Mouse (Mus musculus) C2C12 (cell line): ENCODE data around the gene Iffo2. TPM values are rescaled to one million over a fixed set of nuclear protein-coding genes. Genes with fewer than 3 reads are reported as not detected.

Experiments used
- H3K27me3 ChIP-seq: one replicate; pipeline ENCODE4 v1.6.1; 2011; ENCODE audit not compliant: control insufficient read depth, insufficient read depth, insufficient read length
- H3K36me3 ChIP-seq: one replicate; pipeline ENCODE4 v1.6.1; 2011; ENCODE audit not compliant: control insufficient read depth, insufficient read depth
- H3K4me3 ChIP-seq: one replicate; pipeline ENCODE4 v1.5.1; 2011; ENCODE audit warnings: mild to moderate bottlenecking, control low read depth; ENCODE audit not compliant: poor library complexity, insufficient read depth, severe bottlenecking
- H3K79me2 ChIP-seq: one replicate; pipeline ENCODE4 v1.6.1; 2011; ENCODE audit not compliant: control insufficient read depth, insufficient read depth
- H3K79me3 ChIP-seq: one replicate; pipeline ENCODE4 v1.6.1; 2011; ENCODE audit warnings: low read depth, control low read depth
- H3ac ChIP-seq: one replicate; pipeline ENCODE3; 2011; ENCODE audit warnings: low read depth; ENCODE audit not compliant: control insufficient read depth, insufficient read length
- CEBPB ChIP-seq: IDR thresholded peaks from one replicate; pipeline ENCODE4 v1.6.1; 2011; ENCODE audit warnings: low read depth, mild to moderate bottlenecking, control low read depth, moderate library complexity
- CTCF ChIP-seq: IDR thresholded peaks from one replicate; pipeline ENCODE4 v1.5.1; 2011; ENCODE audit not compliant: control insufficient read depth, insufficient read depth, insufficient read length
- FOSL1 ChIP-seq: IDR thresholded peaks from one replicate; pipeline ENCODE4 v1.8.0; 2011; ENCODE audit warnings: mild to moderate bottlenecking, low read length; ENCODE audit not compliant: poor library complexity, insufficient read depth, severe bottlenecking
- MAX ChIP-seq: IDR thresholded peaks from one replicate; pipeline ENCODE4 v1.6.1; 2011; ENCODE audit warnings: mild to moderate bottlenecking, control low read depth
- MYOD1 ChIP-seq: IDR thresholded peaks from one replicate; pipeline ENCODE4 v1.6.1; 2011; ENCODE audit warnings: low read depth; ENCODE audit not compliant: control insufficient read depth, insufficient read length
- MYOG ChIP-seq: IDR thresholded peaks from one replicate; pipeline ENCODE4 v1.6.1; 2011; ENCODE audit not compliant: control insufficient read depth, insufficient read length; ENCODE audit errors: extremely low read depth
- USF1 ChIP-seq: IDR thresholded peaks from one replicate; pipeline ENCODE4 v1.6.1; 2011; ENCODE audit warnings: low read depth, mild to moderate bottlenecking, control low read depth, moderate library complexity
- microRNA-seq: library from miRNA; unstranded; fragments of <30 nt; microRNA quantifications from one replicate; pipeline ENCODE4, GENCODE M21; 2019; ENCODE audit warnings: borderline microRNAs expressed
- polyA plus RNA-seq: library from polyadenylated mRNA; unstranded; fragments of >200 nt; fragmentation: generic; extraction: Trizol; gene quantifications from one replicate; pipeline ENCODE4 v1.2.1, GENCODE M21; 2012; ENCODE audit warnings: missing spikeins

Gene Iffo2
- polyA plus RNA-seq, 1 experiment: 20.0 TPM

GRCm38 (mm10) chr4:139653238-139653637 lies 122.9 kb downstream of the Iffo2 start, which contains the start of gene Tas1r2:
Gene Tas1r2 (plus strand): TSS chr4:139653538.
- no peaks in the 10 kb centered on the region for H3K79me2 ChIP-seq
- no peaks in the 10 kb centered on the region for H3K79me3 ChIP-seq
- no peak for TF ChIP-seq USF1
- TF ChIP-seq MAX: no peak
- TF ChIP-seq MYOD1: no peak
- no peak for TF ChIP-seq CTCF
- no peak for TF ChIP-seq FOSL1
- TF ChIP-seq CEBPB: no peak
- TF ChIP-seq MYOG: no peak
- no peaks in the 10 kb centered on the region for H3K36me3 ChIP-seq
- H3ac ChIP-seq: no peak within 1 kb of the TSS
- H3K27me3 ChIP-seq: no peaks in the 10 kb centered on the region
- no peak within 1 kb of the TSS for H3K4me3 ChIP-seq

DNA sequence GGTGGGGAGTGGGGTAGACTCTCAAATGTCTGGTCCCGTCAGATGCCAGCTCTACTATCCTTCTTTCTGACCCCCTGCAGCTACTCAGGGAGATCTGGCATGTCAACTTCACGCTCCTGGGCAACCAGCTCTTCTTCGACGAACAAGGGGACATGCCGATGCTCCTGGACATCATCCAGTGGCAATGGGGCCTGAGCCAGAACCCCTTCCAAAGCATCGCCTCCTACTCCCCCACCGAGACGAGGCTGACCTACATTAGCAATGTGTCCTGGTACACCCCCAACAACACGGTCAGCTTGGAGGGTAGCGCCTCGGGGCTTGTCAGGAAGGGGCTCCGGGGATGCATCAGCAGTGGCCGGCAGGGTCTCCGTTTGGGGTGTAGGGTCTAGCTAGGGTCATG lies 131.5 kb downstream of the Iffo2 start:
- Histone ChIP-seq H3K4me3 (no peak overlapping the region), H3K79me3 (no peaks in the 10 kb centered on the region)

DNA sequence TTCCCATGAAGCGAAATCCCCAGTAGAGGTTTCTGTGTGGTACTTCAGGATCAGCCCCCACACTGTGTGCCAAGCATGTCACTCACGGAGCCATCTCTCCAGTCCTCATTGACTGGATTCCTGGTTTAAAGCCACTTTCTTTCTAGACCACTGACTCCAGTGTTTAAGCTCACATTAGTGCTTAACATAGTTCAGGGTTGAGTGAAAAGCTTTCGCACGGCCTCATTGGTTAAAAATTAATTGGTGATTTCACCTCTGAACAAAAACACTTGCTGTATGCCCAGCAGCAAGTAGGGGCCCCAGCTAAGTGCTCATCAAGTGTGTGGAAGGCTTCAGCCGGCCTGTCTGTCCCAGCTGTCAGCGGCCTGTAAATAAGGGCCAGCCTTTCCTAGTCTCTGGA lies 137.3 kb downstream of the Iffo2 start:
- no peaks in the 10 kb centered on the region for H3K79me2 ChIP-seq
- no peaks in the 10 kb centered on the region for H3K36me3 ChIP-seq
- H3K27me3 ChIP-seq: no peaks in the 10 kb centered on the region
- H3ac ChIP-seq: no peak overlapping the region
- TF ChIP-seq MYOD1 (no peak), MAX (no peak), MYOG (no peak)
- no peak overlapping the region for H3K4me3 ChIP-seq
- no peaks in the 10 kb centered on the region for H3K79me3 ChIP-seq

More for the DNA sequence above, 131.5 kb downstream of the Iffo2 start:
- no peak for TF ChIP-seq CEBPB
- no peak for TF ChIP-seq FOSL1
- TF ChIP-seq MYOG: no peak
- TF ChIP-seq MYOD1: no peak
- no peak for TF ChIP-seq USF1
- Histone ChIP-seq H3K27me3 (no peaks in the 10 kb centered on the region), H3K79me2 (no peaks in the 10 kb centered on the region), H3K36me3 (no peaks in the 10 kb centered on the region), H3ac (no peak overlapping the region)

DNA sequence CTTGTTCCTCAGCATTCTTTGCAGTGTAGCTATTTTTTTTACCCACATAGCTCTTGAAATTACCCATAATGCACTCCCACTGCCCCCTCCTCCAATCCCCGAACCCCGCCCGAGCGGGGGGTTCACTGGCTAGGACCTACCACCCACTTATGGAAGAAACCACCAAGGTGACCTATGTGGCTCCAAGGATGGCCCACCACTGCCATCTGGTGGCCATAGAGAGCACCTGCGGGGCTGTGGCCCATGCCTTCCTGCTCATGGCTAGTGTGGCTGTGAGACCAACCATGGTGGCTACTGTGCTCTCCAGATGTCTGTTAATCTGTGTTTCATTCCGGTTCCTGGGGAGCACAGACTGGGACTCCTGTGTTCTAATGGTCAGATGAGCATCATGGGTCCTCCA lies 139.5 kb downstream of the Iffo2 start:
- Histone ChIP-seq H3K79me2 (no peaks in the 10 kb centered on the region), H3K36me3 (no peaks in the 10 kb centered on the region), H3K27me3 (no peaks in the 10 kb centered on the region), H3ac (no peak overlapping the region), H3K79me3 (no peaks in the 10 kb centered on the region), H3K4me3 (no peak overlapping the region)
- TF ChIP-seq CTCF (peak; percentile 97), MYOG (no peak), MYOD1 (no peak), USF1 (no peak), FOSL1 (no peak)

Small RNA genes within 50 kb of the gene (microRNA-seq; reads per million reads assigned to microRNA genes)
- not detected for gene Gm25571
- gene Mir7020: 0.12 reads per million

Other genes starting within 250 kb of the Iffo2 start
- 6.0 TPM for gene Pqlc2, start 219.8 kb upstream of the Iffo2 start, polyA plus RNA-seq
- gene Akr7a5, start 219.8 kb upstream of the Iffo2 start, polyA plus RNA-seq: 49.7 TPM
- 192 TPM for gene Mrto4, start 178.0 kb upstream of the Iffo2 start, polyA plus RNA-seq
- 16.7 TPM for gene Emc1, start 178.0 kb upstream of the Iffo2 start, polyA plus RNA-seq
- gene Ubr4, start 177.9 kb upstream of the Iffo2 start, polyA plus RNA-seq: 78.1 TPM
- gene Gm21969, start 72.6 kb downstream of the Iffo2 start, polyA plus RNA-seq: 0.01 TPM
- 6.7 TPM for gene Aldh4a1, start 92.3 kb downstream of the Iffo2 start, polyA plus RNA-seq
- 1.2 TPM for gene Tas1r2, start 123.0 kb downstream of the Iffo2 start, polyA plus RNA-seq